Mouse (Mus musculus): ENCODE results near the gene Rbm34. TPM values are rescaled to one million over a fixed set of nuclear protein-coding genes. Genes with fewer than 3 reads are reported as not detected.
"Not testable (repeated sequence)": the region's sequence is repeated elsewhere in the genome, so short reads cannot be mapped to it uniquely, and the experiment has no call there.

The Rbm34 gene
- polyA plus RNA-seq, 1 experiment from 2014 or later: 32.2 TPM

- not testable (repeated sequence) for H3K4me1 ChIP-seq (ENCODE audit: control insufficient read depth, insufficient read depth, low read length); H3K4me3 ChIP-seq (ENCODE audit: low read depth, low read length); H3K27ac ChIP-seq (replicated peaks; ENCODE audit: low read depth, low read length); ATAC-seq (ENCODE audit: insufficient number of reproducible peaks, low FRiP score, low TSS enrichment, low read depth); H3K27me3 ChIP-seq (ENCODE audit: control insufficient read depth, insufficient read depth, low read length); H3K9me3 ChIP-seq (ENCODE audit: control insufficient read depth, low read length); DNase-seq (ENCODE audit: low spot score); H3K36me3 ChIP-seq (ENCODE audit: control insufficient read depth, insufficient read depth, low read length); H3K9ac ChIP-seq (ENCODE audit: low read length); H3K4me2 ChIP-seq (ENCODE audit: low read depth, severe bottlenecking)
- WGBS: 65% methylated on average over 9 of the region's 10 CpGs
Measured at GRCm38 (mm10) chr8:126914107-126914490, 56.8 kb downstream of the Rbm34 start.

GRCm38 (mm10) chr8:126913241-126914106, 57.4 kb downstream of the Rbm34 start:
- H3K4me1 ChIP-seq (ENCODE audit: control insufficient read depth, insufficient read depth, low read length): 0 out of 2 replicates have a peak, but pooled peaks cover 7% of the 10 kb centered on the region
- H3K9ac ChIP-seq (ENCODE audit: low read length): no peak overlapping the region
- no peaks in the 10 kb centered on the region for H3K9me3 ChIP-seq (ENCODE audit: control insufficient read depth, low read length)
- no peak overlapping the region for H3K4me2 ChIP-seq (ENCODE audit: low read depth, severe bottlenecking)
- H3K27ac ChIP-seq (replicated peaks; ENCODE audit: low read depth, low read length): no peak overlapping the region
- no peaks in the 10 kb centered on the region for H3K36me3 ChIP-seq (ENCODE audit: control insufficient read depth, insufficient read depth, low read length)
- no peak overlapping the region for H3K4me3 ChIP-seq (ENCODE audit: low read depth, low read length)
- no peaks in the 10 kb centered on the region for H3K27me3 ChIP-seq (ENCODE audit: control insufficient read depth, insufficient read depth, low read length)
- no peak for ATAC-seq (ENCODE audit: insufficient number of reproducible peaks, low FRiP score, low TSS enrichment, low read depth)
- 53% methylated on average over 12 of the region's 12 CpGs for WGBS
- no peak for DNase-seq (ENCODE audit: low spot score)

GRCm38 (mm10) chr8:126909371-126909802, 61.5 kb downstream of the Rbm34 start:
- Histone ChIP-seq H3K4me3 (ENCODE audit: low read depth, low read length) (no peak overlapping the region), H3K4me1 (ENCODE audit: control insufficient read depth, insufficient read depth, low read length) (0 out of 2 replicates have a peak, but pooled peaks cover 7% of the 10 kb centered on the region), H3K27ac (replicated peaks; ENCODE audit: low read depth, low read length) (no peak overlapping the region), H3K9me3 (ENCODE audit: control insufficient read depth, low read length) (no peaks in the 10 kb centered on the region), H3K27me3 (ENCODE audit: control insufficient read depth, insufficient read depth, low read length) (no peaks in the 10 kb centered on the region), H3K4me2 (ENCODE audit: low read depth, severe bottlenecking) (no peak overlapping the region), H3K36me3 (ENCODE audit: control insufficient read depth, insufficient read depth, low read length) (no peaks in the 10 kb centered on the region), H3K9ac (ENCODE audit: low read length) (no peak overlapping the region)
- 68% methylated on average over 10 of the region's 10 CpGs for WGBS
- no peak for ATAC-seq (ENCODE audit: insufficient number of reproducible peaks, low FRiP score, low TSS enrichment, low read depth)
- no peak for DNase-seq (ENCODE audit: low spot score)

GRCm38 (mm10) chr8:126908805-126909204, 62.1 kb downstream of the Rbm34 start:
- WGBS: 71% methylated on average over 6 of the region's 6 CpGs
- Histone ChIP-seq H3K9me3 (ENCODE audit: control insufficient read depth, low read length) (no peaks in the 10 kb centered on the region), H3K27ac (replicated peaks; ENCODE audit: low read depth, low read length) (no peak overlapping the region), H3K9ac (ENCODE audit: low read length) (no peak overlapping the region), H3K4me3 (ENCODE audit: low read depth, low read length) (no peak overlapping the region), H3K4me1 (ENCODE audit: control insufficient read depth, insufficient read depth, low read length) (0 out of 2 replicates have a peak, but pooled peaks cover 7% of the 10 kb centered on the region), H3K36me3 (ENCODE audit: control insufficient read depth, insufficient read depth, low read length) (no peaks in the 10 kb centered on the region), H3K4me2 (ENCODE audit: low read depth, severe bottlenecking) (no peak overlapping the region), H3K27me3 (ENCODE audit: control insufficient read depth, insufficient read depth, low read length) (no peaks in the 10 kb centered on the region)
- DNase-seq (ENCODE audit: low spot score) (no peak), ATAC-seq (ENCODE audit: insufficient number of reproducible peaks, low FRiP score, low TSS enrichment, low read depth) (no peak)

GRCm38 (mm10) chr8:126907968-126908367, 62.9 kb downstream of the Rbm34 start:
- H3K36me3 ChIP-seq (ENCODE audit: control insufficient read depth, insufficient read depth, low read length): no peaks in the 10 kb centered on the region
- no peak overlapping the region for H3K9ac ChIP-seq (ENCODE audit: low read length)
- H3K4me1 ChIP-seq (ENCODE audit: control insufficient read depth, insufficient read depth, low read length): 0 out of 2 replicates have a peak, but pooled peaks cover 3% of the 10 kb centered on the region
- no peak overlapping the region for H3K4me2 ChIP-seq (ENCODE audit: low read depth, severe bottlenecking)
- H3K9me3 ChIP-seq (ENCODE audit: control insufficient read depth, low read length): no peaks in the 10 kb centered on the region
- no peak overlapping the region for H3K27ac ChIP-seq (replicated peaks; ENCODE audit: low read depth, low read length)
- ATAC-seq (ENCODE audit: insufficient number of reproducible peaks, low FRiP score, low TSS enrichment, low read depth): no peak
- no peaks in the 10 kb centered on the region for H3K27me3 ChIP-seq (ENCODE audit: control insufficient read depth, insufficient read depth, low read length)
- no peak overlapping the region for H3K4me3 ChIP-seq (ENCODE audit: low read depth, low read length)
- WGBS: 76% methylated on average over 9 of the region's 9 CpGs
- no peak for DNase-seq (ENCODE audit: low spot score)

GRCm38 (mm10) chr8:126907374-126907773, 63.5 kb downstream of the Rbm34 start:
- DNase-seq (ENCODE audit: low spot score): no peak
- Histone ChIP-seq H3K9ac (ENCODE audit: low read length) (no peak overlapping the region), H3K36me3 (ENCODE audit: control insufficient read depth, insufficient read depth, low read length) (no peaks in the 10 kb centered on the region), H3K27ac (replicated peaks; ENCODE audit: low read depth, low read length) (no peak overlapping the region), H3K4me1 (ENCODE audit: control insufficient read depth, insufficient read depth, low read length) (0 out of 2 replicates have a peak, but pooled peaks cover 3% of the 10 kb centered on the region), H3K4me3 (ENCODE audit: low read depth, low read length) (no peak overlapping the region), H3K27me3 (ENCODE audit: control insufficient read depth, insufficient read depth, low read length) (no peaks in the 10 kb centered on the region), H3K9me3 (ENCODE audit: control insufficient read depth, low read length) (no peaks in the 10 kb centered on the region), H3K4me2 (ENCODE audit: low read depth, severe bottlenecking) (no peak overlapping the region)
- ATAC-seq (ENCODE audit: insufficient number of reproducible peaks, low FRiP score, low TSS enrichment, low read depth): no peak
- 82% methylated on average over 3 of the region's 3 CpGs for WGBS

GRCm38 (mm10) chr8:126905387-126905786, 65.5 kb downstream of the Rbm34 start:
- Histone ChIP-seq H3K4me1 (ENCODE audit: control insufficient read depth, insufficient read depth, low read length) (0 out of 2 replicates have a peak, but pooled peaks cover 3% of the 10 kb centered on the region), H3K4me3 (ENCODE audit: low read depth, low read length) (no peak overlapping the region), H3K4me2 (ENCODE audit: low read depth, severe bottlenecking) (no peak overlapping the region), H3K27ac (replicated peaks; ENCODE audit: low read depth, low read length) (no peak overlapping the region), H3K27me3 (ENCODE audit: control insufficient read depth, insufficient read depth, low read length) (no peaks in the 10 kb centered on the region), H3K9me3 (ENCODE audit: control insufficient read depth, low read length) (no peaks in the 10 kb centered on the region), H3K9ac (ENCODE audit: low read length) (no peak overlapping the region), H3K36me3 (ENCODE audit: control insufficient read depth, insufficient read depth, low read length) (no peaks in the 10 kb centered on the region)
- ATAC-seq (ENCODE audit: insufficient number of reproducible peaks, low FRiP score, low TSS enrichment, low read depth) (no peak), DNase-seq (ENCODE audit: low spot score) (no peak)
- WGBS: 87% methylated on average over 3 of the region's 3 CpGs

GRCm38 (mm10) chr8:126903927-126904326, 66.9 kb downstream of the Rbm34 start:
- Histone ChIP-seq H3K9ac (ENCODE audit: low read length) (no peak overlapping the region), H3K4me2 (ENCODE audit: low read depth, severe bottlenecking) (no peak overlapping the region), H3K27me3 (ENCODE audit: control insufficient read depth, insufficient read depth, low read length) (no peaks in the 10 kb centered on the region), H3K27ac (replicated peaks; ENCODE audit: low read depth, low read length) (no peak overlapping the region), H3K4me1 (ENCODE audit: control insufficient read depth, insufficient read depth, low read length) (no peaks in the 10 kb centered on the region), H3K9me3 (ENCODE audit: control insufficient read depth, low read length) (no peaks in the 10 kb centered on the region), H3K36me3 (ENCODE audit: control insufficient read depth, insufficient read depth, low read length) (no peaks in the 10 kb centered on the region), H3K4me3 (ENCODE audit: low read depth, low read length) (no peak overlapping the region)
- DNase-seq (ENCODE audit: low spot score) (no peak), ATAC-seq (ENCODE audit: insufficient number of reproducible peaks, low FRiP score, low TSS enrichment, low read depth) (no peak)
- WGBS: 92% methylated on average over 9 of the region's 9 CpGs

All from limb, embryonic 11.5 days (tissue).